Mouse (Mus musculus) testis, postnatal 14 days (tissue): ENCODE results near the gene Pes1.

Experiments used
- DNase-seq: peaks from one replicate; pipeline ENCODE4 v3.0.0; 2021; ENCODE audit warnings: low spot score

The Pes1 gene

GRCm38 (mm10) chr11:3964416-3965172, 819 bp downstream of the Pes1 start:
- no peak for DNase-seq

- DNase-seq: no peak
Observed at GRCm38 (mm10) chr11:3969837-3970236, 6.1 kb downstream of the Pes1 start.

GRCm38 (mm10) chr11:3970361-3970760, 6.6 kb downstream of the Pes1 start:
- no peak for DNase-seq

GRCm38 (mm10) chr11:3973081-3973480, 9.3 kb downstream of the Pes1 start:
- DNase-seq: no peak

GRCm38 (mm10) chr11:3974311-3974710, 10.5 kb downstream of the Pes1 start:
- DNase-seq: no peak

- no peak for DNase-seq
Observed at GRCm38 (mm10) chr11:3976678-3977077, 12.9 kb downstream of the Pes1 start, which contains the start of gene 4930556J24Rik. Gene 4930556J24Rik (minus strand): TSS chr11:3976778.

- no peak for DNase-seq
Observed at GRCm38 (mm10) chr11:3978421-3978820, 14.6 kb downstream of the Pes1 start.

GRCm38 (mm10) chr11:3981536-3981935, 17.8 kb downstream of the Pes1 start:
- DNase-seq: no peak

GRCm38 (mm10) chr11:3982275-3983209, 18.8 kb downstream of the Pes1 start:
- no peak for DNase-seq

- DNase-seq: no peak
Observed at GRCm38 (mm10) chr11:3983291-3983862, 19.6 kb downstream of the Pes1 start, which contains the start of gene Gal3st1. Gene Gal3st1 (plus strand): TSS chr11:3983636.

- DNase-seq: no peak
Observed at GRCm38 (mm10) chr11:3983863-3984745, 20.3 kb downstream of the Pes1 start.

- DNase-seq: no peak
Observed at GRCm38 (mm10) chr11:3989748-3990147, 26.0 kb downstream of the Pes1 start.

GRCm38 (mm10) chr11:3993132-3993531, 29.4 kb downstream of the Pes1 start:
- DNase-seq: no peak

- DNase-seq: no peak
Observed at GRCm38 (mm10) chr11:3993914-3994313, 30.1 kb downstream of the Pes1 start.

- DNase-seq: no peak
Observed at GRCm38 (mm10) chr11:3995511-3995910, 31.7 kb downstream of the Pes1 start.

- DNase-seq: no peak
Observed at GRCm38 (mm10) chr11:3996840-3997239, 33.1 kb downstream of the Pes1 start.

- DNase-seq: no peak
Observed at GRCm38 (mm10) chr11:3997978-3998720, 34.4 kb downstream of the Pes1 start.

GRCm38 (mm10) chr11:3999547-3999946, 35.8 kb downstream of the Pes1 start:
- DNase-seq: no peak

GRCm38 (mm10) chr11:4001603-4002002, 37.8 kb downstream of the Pes1 start:
- peak; percentile 49 for DNase-seq

GRCm38 (mm10) chr11:4005220-4005805, 41.5 kb downstream of the Pes1 start:
- DNase-seq: no peak
